Mouse (Mus musculus) kidney, adult 2 months (tissue): Measurements from ENCODE around the gene Fbxl17. TPM values are rescaled to one million over a fixed set of nuclear protein-coding genes. Genes with fewer than 3 reads are reported as not detected.

ENCODE experiments used
- DNase-seq: peaks from one replicate; pipeline ENCODE4 v3.0.0; 2021
- H3K27ac ChIP-seq: fragments of 200-500 bp; 2 replicates; pipeline ENCODE4 v1.5.1; 2012; ENCODE audit warnings: low read depth, low read length, control low read depth, inconsistent platforms; ENCODE audit not compliant: insufficient read depth
- H3K27me3 ChIP-seq: fragments of 200-500 bp; replicated peaks from 2 replicates; pipeline ENCODE4 v1.6.1; 2012; ENCODE audit warnings: mild to moderate bottlenecking, moderate library complexity, low read length, inconsistent platforms; ENCODE audit not compliant: control insufficient read depth, insufficient read depth
- H3K36me3 ChIP-seq: fragments of 200-500 bp; 2 replicates; pipeline ENCODE4 v1.6.1; 2012; ENCODE audit warnings: mild to moderate bottlenecking, moderate library complexity, low read length, inconsistent platforms; ENCODE audit not compliant: control insufficient read depth, insufficient read depth
- H3K4me1 ChIP-seq: fragments of 200-500 bp; 2 replicates; pipeline ENCODE4 v1.6.1; 2011; ENCODE audit warnings: low read length; ENCODE audit not compliant: control insufficient read depth, insufficient read depth
- H3K4me3 ChIP-seq: fragments of 200-500 bp; 2 replicates; pipeline ENCODE4 v1.5.1; 2011; ENCODE audit warnings: mild to moderate bottlenecking, low read depth, low read length, control low read depth; ENCODE audit not compliant: insufficient read depth
- CTCF ChIP-seq: fragments of 200-500 bp; conservative IDR thresholded peaks from 2 replicates; pipeline ENCODE4 v1.5.1; 2011; ENCODE audit warnings: low read depth, mild to moderate bottlenecking, control low read depth, low read length, moderate library complexity, mixed read lengths; ENCODE audit not compliant: insufficient read depth, insufficient read length
- POLR2A ChIP-seq: fragments of 200-500 bp; IDR thresholded peaks from one replicate; pipeline ENCODE4 v1.6.1; 2011; ENCODE audit warnings: low read depth, low read length, control low read depth
- WGBS: fragments of 180-500 bp; shearing (Covaris S2); methylation state at CpG from one replicate; pipeline ENCODE4 v1.1.7; 2018; 5-methylcytosine and 5-hydroxymethylcytosine counted together
- polyA plus RNA-seq: library from polyadenylated mRNA; depleted of rRNA; stranded (reverse); fragments of >200 nt; gene quantifications from 2 replicates; pipeline ENCODE4 v1.2.3, GENCODE M21; 2012

The Fbxl17 gene
- polyA plus RNA-seq, 1 experiment, result 10.2 TPM

DNA sequence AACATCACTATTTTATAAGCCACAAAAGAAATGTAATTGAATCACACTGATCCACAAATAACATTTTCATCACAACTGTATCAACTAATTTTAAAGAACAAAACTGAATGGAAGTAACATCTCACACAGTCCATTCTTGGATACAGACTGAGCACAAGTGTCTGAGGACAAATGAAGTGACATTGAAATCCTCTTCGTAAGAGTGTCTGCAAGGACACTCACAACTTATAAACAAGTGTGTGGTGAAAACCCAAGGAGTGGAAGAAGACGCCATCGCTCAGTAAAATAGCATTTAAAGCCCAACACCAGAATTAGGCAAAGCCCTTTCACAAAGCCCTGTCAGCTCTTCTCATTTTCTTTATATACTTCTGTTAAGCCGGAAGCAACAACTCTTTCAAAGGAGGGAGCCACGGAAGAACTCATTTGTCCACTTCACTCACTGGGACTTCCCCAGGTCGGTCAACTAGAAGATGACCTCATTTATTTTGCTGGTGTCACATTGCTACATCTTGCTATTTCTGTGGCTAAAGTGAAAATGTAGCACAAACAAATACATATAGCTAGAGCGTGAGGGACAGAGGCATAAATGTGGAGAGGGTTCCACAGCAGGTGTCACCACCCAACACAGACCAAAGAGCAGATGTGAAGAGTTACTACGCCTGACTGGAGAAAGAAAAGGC, 130.0 kb downstream of the Fbxl17 start:
- H3K27ac ChIP-seq, result no peak overlapping the region
- TF ChIP-seq CTCF (no peak), POLR2A (no peak)
- peaks cover 3% of the 10 kb centered on the region; the same call in 1 of the 2 replicates for H3K4me1 ChIP-seq
- no peaks in the 10 kb centered on the region for H3K36me3 ChIP-seq
- H3K27me3 ChIP-seq, result no peaks in the 10 kb centered on the region
- H3K4me3 ChIP-seq, result no peak overlapping the region
- peak; percentile 25 for DNase-seq
- WGBS, result 65% methylated on average over 8 of the region's 8 CpGs

DNA sequence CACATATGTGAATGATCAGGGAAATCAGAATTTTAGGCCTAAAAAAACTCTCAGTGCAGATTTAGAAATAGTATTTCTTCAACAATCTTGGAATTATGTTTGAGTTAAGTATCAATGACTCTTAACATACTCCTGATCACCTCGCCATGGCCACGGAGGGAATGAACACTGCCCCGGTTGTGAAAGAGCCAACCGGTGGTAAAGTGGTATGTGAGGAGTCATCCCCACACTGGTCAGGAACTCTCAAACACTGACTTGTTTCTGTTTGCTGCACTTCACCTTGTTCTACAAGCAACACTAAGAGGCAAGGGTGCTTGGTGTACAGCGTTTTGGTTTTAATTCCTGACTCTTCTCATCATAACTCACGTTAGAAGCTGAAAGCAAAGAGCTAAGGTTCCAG, 132.3 kb downstream of the Fbxl17 start:
- Histone ChIP-seq H3K27me3 (no peaks in the 10 kb centered on the region), H3K4me1 (peaks cover 3% of the 10 kb centered on the region; the same call in 1 of the 2 replicates), H3K27ac (no peak overlapping the region), H3K36me3 (no peaks in the 10 kb centered on the region), H3K4me3 (no peak overlapping the region)
- 80% methylated on average over 6 of the region's 6 CpGs for WGBS
- no peak for DNase-seq
- no peak for TF ChIP-seq CTCF
- no peak for TF ChIP-seq POLR2A

DNA sequence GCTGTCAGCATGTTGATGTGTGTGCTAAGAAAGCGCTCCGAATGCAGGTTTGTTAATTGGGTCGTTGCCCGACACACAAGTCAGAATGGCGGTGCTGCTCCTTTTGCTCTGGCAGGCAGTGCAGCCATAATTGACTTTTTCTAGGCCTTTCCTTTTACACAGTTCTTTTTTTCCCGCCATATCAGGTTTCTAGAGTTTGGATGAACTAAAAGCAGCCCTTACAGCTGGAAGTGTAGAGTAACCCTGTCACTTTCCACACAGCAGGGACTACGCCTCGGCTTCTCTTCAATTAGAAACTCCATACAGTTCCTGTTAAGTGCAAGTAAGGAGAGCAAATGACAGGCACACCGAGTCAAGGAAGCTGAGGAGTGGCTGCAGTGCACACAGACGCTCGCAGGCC, 133.8 kb downstream of the Fbxl17 start:
- no peaks in the 10 kb centered on the region for H3K27me3 ChIP-seq
- peaks cover 3% of the 10 kb centered on the region; the same call in 1 of the 2 replicates for H3K4me1 ChIP-seq
- DNase-seq, result no peak
- no peaks in the 10 kb centered on the region for H3K36me3 ChIP-seq
- WGBS, result 70% methylated on average over 11 of the region's 11 CpGs
- H3K27ac ChIP-seq, result no peak overlapping the region
- no peak for TF ChIP-seq CTCF
- no peak for TF ChIP-seq POLR2A
- no peak overlapping the region for H3K4me3 ChIP-seq

GRCm38 (mm10) chr17:63364605-63365004, 135.2 kb downstream of the Fbxl17 start:
- Histone ChIP-seq H3K4me1 (no peaks in the 10 kb centered on the region), H3K36me3 (no peaks in the 10 kb centered on the region), H3K27me3 (no peaks in the 10 kb centered on the region), H3K27ac (no peak overlapping the region), H3K4me3 (no peak overlapping the region)
- WGBS, result 96% methylated on average over 7 of the region's 7 CpGs
- no peak for DNase-seq
- TF ChIP-seq CTCF (no peak), POLR2A (no peak)

DNA sequence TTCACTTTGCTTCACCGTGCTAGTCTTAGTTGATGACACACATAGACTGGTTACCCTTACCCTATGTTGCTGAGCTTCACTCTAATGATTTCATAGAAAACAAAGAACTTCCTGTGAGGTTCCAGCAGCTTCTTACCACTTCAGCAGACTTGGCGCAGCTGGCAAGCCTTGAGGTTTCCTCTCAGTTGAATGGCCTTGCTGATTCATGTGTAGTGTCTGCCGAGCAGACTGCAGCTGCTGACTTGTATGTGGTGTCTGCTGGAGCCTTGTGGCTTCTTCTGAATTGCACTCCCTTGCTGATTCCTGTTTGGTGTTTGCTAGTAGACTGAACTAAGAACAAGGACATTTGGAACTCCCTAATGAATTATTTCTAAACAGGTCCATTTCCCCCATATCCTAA, 137.6 kb downstream of the Fbxl17 start:
- Histone ChIP-seq H3K4me3 (no peak overlapping the region), H3K27ac (no peak overlapping the region), H3K36me3 (no peaks in the 10 kb centered on the region), H3K4me1 (no peaks in the 10 kb centered on the region), H3K27me3 (no peaks in the 10 kb centered on the region)
- WGBS, result 68% methylated on average over 3 of the region's 3 CpGs
- peak; percentile 17 for DNase-seq
- TF ChIP-seq CTCF (no peak), POLR2A (no peak)

GRCm38 (mm10) chr17:63361679-63362078, 138.1 kb downstream of the Fbxl17 start:
- Histone ChIP-seq H3K27ac (no peak overlapping the region), H3K4me3 (no peak overlapping the region), H3K36me3 (no peaks in the 10 kb centered on the region), H3K27me3 (no peaks in the 10 kb centered on the region), H3K4me1 (no peaks in the 10 kb centered on the region)
- no peak for DNase-seq
- 87% methylated on average over 9 of the region's 9 CpGs for WGBS
- TF ChIP-seq CTCF (no peak), POLR2A (no peak)

DNA sequence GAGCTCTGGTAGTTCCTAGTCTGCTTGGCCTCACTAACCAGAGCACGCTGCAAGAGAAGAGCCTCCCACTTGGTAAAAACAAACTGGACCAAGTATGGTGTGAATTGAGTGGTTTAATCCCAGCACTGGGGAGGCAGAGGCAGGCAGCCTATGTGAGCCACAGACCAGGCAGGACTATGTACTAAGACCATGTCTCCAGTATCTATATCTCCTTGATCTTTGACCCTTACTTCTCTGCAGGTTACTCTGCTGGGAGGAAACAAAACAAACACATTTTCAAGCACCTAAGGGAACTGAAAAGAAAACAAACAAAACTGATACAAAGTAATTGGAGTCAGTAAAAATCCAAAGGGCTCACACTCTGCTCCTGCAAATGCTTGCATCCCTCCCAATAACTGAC, 141.0 kb downstream of the Fbxl17 start:
- H3K36me3 ChIP-seq, result no peaks in the 10 kb centered on the region

More for the DNA sequence above, 141.0 kb downstream of the Fbxl17 start:
- TF ChIP-seq CTCF, result no peak
- no peak for TF ChIP-seq POLR2A
- Histone ChIP-seq H3K27ac (no peak overlapping the region), H3K4me1 (no peaks in the 10 kb centered on the region), H3K27me3 (no peaks in the 10 kb centered on the region), H3K4me3 (no peak overlapping the region)
- DNase-seq, result no peak
- 88% methylated on average over 1 of the region's 1 CpGs for WGBS
